Mouse (Mus musculus): Measurements from ENCODE around the gene Senp7. TPM values are rescaled to one million over a fixed set of nuclear protein-coding genes. Genes with fewer than 3 reads are reported as not detected.

Senp7 gene
- 17.5 and 17.7 TPM in 2 replicates for polyA plus RNA-seq (2015; fragmentation: Nextera tagmentation; extraction: Ambion mirVana)

DNA sequence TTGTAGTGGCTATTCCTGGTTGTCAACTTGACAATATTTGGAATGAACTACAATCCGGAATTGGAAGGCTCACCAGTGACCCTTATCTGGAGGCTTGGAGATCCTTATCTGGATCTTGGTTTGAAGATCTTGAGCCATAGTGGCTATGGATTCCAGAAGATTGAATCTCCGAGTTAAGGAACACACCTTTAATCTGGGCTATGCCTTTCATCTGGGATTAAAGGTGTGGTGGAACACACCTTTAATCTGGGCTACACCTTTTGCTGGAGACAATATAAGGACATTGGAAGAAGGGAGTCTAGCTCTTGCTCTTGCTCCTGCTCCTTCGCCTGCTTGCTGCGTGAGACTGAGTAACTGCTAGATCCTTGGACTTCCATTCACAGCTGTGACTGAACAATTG is at the start of gene Senp7:
Gene Senp7, plus strand, starts transcription at position 301 of the 400 bp plus-strand sequence.

DNA sequence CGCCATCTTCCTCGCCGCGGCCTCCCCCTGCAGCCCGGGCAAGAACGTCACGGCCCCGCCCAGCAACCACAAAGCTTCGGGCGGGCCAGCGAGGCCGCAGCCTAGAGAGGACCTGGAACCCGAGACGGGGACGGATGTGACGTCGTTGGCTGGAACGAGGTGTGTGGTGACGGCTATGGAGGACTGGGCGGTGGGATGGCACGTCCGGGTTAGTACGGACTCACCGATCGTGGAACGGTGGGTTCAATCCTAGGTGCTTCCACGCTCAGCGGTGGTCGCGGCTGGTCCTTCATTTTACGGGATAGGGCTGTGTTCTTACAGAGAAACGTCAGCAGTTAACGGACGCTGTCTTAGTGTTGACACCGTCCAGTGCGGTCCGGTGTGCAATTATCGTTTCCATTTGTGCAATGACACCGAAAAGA is 18.5 kb upstream of the Senp7 start, which contains the start of gene Pcnp:
Gene Pcnp, minus strand, starts transcription at position 79 of the 422 bp plus-strand sequence.

DNA sequence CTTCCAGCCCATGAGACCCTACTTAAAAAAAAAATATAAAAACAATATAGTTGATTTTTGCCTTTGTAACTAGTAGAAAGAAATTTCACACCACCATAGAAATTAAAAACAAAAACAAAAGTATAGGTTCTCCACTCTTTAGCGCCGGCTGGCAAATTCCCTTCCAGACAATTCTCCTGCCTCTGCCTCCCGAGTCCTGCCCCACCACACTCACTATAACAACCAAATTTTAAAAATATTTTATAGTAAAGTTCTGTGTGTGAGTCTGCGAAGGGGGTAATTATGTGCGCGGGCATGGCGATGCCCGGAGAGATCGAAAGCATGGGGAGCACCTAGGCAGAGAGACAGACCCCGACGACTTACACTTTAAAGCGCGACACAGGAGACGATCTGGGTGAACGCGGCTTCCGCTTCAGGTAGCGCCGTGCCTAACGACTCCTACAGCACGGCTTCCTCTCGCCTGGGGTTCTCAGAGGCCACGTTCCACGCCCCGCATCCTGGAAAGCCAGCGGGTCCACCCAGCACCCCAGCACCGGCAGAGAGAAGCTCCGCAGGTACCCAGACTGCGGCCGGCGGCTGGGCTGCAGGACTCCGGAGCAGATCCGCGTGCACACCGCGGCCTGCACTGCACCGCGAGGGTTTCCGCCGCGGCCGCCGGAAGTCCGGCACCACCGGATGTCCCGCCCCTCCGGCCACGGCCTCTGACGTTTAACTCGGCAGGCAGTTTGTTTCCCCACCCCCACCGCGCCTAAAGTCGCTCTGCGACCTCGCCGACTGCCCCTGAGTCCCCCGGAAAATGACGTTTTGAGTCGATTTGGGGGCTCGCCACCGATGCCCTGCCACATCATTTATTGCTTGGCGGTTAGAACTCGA is 10.8 kb upstream of the Senp7 start, which contains the start of gene Trmt10c:
Gene Trmt10c, minus strand, starts transcription at position 682 of the 873 bp plus-strand sequence.

DNA sequence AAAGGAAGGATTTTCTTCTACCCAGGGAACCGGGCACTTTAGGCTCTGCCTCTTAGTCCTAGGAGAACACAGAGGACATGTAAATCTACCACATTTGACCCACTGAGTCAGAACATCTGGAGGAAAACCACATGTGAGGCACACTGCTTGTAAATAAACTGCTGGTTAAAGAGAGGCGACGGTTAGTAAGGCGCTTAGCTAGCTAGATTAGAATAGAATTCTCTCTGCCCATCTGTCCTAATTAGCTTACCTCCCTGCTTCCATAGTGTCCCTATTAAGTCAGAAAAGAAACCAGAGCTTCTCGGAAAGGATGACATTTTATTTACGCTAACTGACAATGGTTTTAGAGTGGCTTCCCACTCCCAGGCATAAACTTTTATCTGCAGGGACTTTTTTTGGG is 155.9 kb downstream of the Senp7 start, which contains the start of gene Impg2:
Gene Impg2, plus strand, starts transcription at position 263 of the 400 bp plus-strand sequence.

Small RNAs within 50 kb of the gene (microRNA-seq; reads per million reads assigned to microRNA genes)
- not detected for gene Gm24047 (ENCODE audit: borderline replicate concordance, insufficient number of aligned reads)

Other genes starting within 250 kb of the Senp7 start
- 3.3 and 3.6 TPM in 2 replicates for gene Nfkbiz, start 209.4 kb upstream of the Senp7 start, polyA plus RNA-seq (2015; fragmentation: Nextera tagmentation; extraction: Ambion mirVana)
- gene Nxpe3, start 153.1 kb upstream of the Senp7 start, polyA plus RNA-seq (2015; fragmentation: Nextera tagmentation; extraction: Ambion mirVana), result 0.68 and 0.88 TPM in 2 replicates
- 10.1 and 12.7 TPM in 2 replicates for gene Cep97, start 113.5 kb upstream of the Senp7 start, polyA plus RNA-seq (2015; fragmentation: Nextera tagmentation; extraction: Ambion mirVana)
- gene Rpl24, start 82.1 kb upstream of the Senp7 start, polyA plus RNA-seq (2015; fragmentation: Nextera tagmentation; extraction: Ambion mirVana), result 839 and 847 TPM in 2 replicates
- gene Zbtb11, start 74.5 kb upstream of the Senp7 start, polyA plus RNA-seq (2015; fragmentation: Nextera tagmentation; extraction: Ambion mirVana), result 7.7 and 11.3 TPM in 2 replicates
- gene Pcnp, start 18.6 kb upstream of the Senp7 start, polyA plus RNA-seq (2015; fragmentation: Nextera tagmentation; extraction: Ambion mirVana), result 143 and 169 TPM in 2 replicates
- gene Trmt10c, start 10.5 kb upstream of the Senp7 start, polyA plus RNA-seq (2015; fragmentation: Nextera tagmentation; extraction: Ambion mirVana), result 33.1 and 36.3 TPM in 2 replicates
- not detected in 2 replicates for gene Impg2, start 156.0 kb downstream of the Senp7 start, polyA plus RNA-seq (2015; fragmentation: Nextera tagmentation; extraction: Ambion mirVana)